Mouse (Mus musculus) right cerebral cortex, adult 18-20 months (tissue): Measurements from ENCODE around the gene Lyrm9.
A peak's percentile ranks its signal among the peaks of the same experiment; 100 is the strongest.
"Not testable (repeated sequence)": the region's sequence is repeated elsewhere in the genome, so short reads cannot be mapped to it uniquely, and the experiment has no call there.

Experiments used
- DNase-seq: peaks from one replicate; pipeline ENCODE4 v3.0.0; 2022; ENCODE audit warnings: mixed read lengths

Lyrm9 gene

GRCm38 (mm10) chr11:78852529-78852928, 26.1 kb downstream of the Lyrm9 start:
- DNase-seq: no peak

GRCm38 (mm10) chr11:78856310-78856709, 29.9 kb downstream of the Lyrm9 start:
- peak; percentile 73 for DNase-seq

GRCm38 (mm10) chr11:78857611-78858010, 31.2 kb downstream of the Lyrm9 start:
- DNase-seq: no peak

- DNase-seq: no peak
Observed at GRCm38 (mm10) chr11:78863898-78864297, 37.5 kb downstream of the Lyrm9 start.

GRCm38 (mm10) chr11:78864567-78865278, 38.3 kb downstream of the Lyrm9 start:
- DNase-seq: no peak

- DNase-seq: no peak
Observed at GRCm38 (mm10) chr11:78865314-78865713, 38.9 kb downstream of the Lyrm9 start.

- no peak for DNase-seq
Observed at GRCm38 (mm10) chr11:78866486-78866885, 40.1 kb downstream of the Lyrm9 start.

GRCm38 (mm10) chr11:78867696-78868095, 41.3 kb downstream of the Lyrm9 start:
- DNase-seq: no peak

GRCm38 (mm10) chr11:78869205-78869604, 42.8 kb downstream of the Lyrm9 start:
- DNase-seq: not testable (repeated sequence)

- no peak for DNase-seq
Observed at GRCm38 (mm10) chr11:78870891-78871290, 44.5 kb downstream of the Lyrm9 start.

- DNase-seq: no peak
Observed at GRCm38 (mm10) chr11:78872782-78873181, 46.4 kb downstream of the Lyrm9 start.

- no peak for DNase-seq
Observed at GRCm38 (mm10) chr11:78879727-78880126, 53.3 kb downstream of the Lyrm9 start.

GRCm38 (mm10) chr11:78886693-78887092, 60.3 kb downstream of the Lyrm9 start:
- no peak for DNase-seq

GRCm38 (mm10) chr11:78887102-78887971, 61.0 kb downstream of the Lyrm9 start:
- DNase-seq: peak; percentile 90

GRCm38 (mm10) chr11:78889156-78889555, 62.8 kb downstream of the Lyrm9 start:
- no peak for DNase-seq
